Comparison of ENCODE assay signal across 26 mouse cellular contexts in the genomic region with DNA sequence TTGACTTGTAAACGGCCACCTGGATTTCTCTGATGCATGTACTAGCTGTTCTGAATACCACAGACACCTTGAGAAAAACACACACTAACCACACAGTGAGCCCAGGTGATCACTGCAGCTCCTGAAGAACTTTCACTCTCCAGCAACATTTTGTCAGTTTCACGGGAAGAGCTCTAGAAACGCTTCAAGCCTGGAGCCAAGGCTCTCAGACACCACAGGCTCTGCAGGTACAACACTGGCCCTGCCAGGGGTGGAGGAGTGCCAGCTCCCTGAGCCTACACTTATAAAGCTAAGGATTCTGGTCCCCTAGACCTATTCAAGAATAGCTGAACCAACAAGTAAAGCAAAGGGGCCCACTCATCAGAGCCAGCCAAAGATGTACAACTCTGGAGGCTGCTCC. TPM values are rescaled to one million over a fixed set of nuclear protein-coding genes. Genes with fewer than 3 reads are reported as not detected.
DNase-seq lines count a peak whose midpoint lies in the region; ATAC-seq and TF ChIP-seq lines count a peak whose summit lies in the region.
"Had no signal": no experiment of that assay in that cellular context is flagged by ENCODE, and none has a peak within 500 bp of the region (broad histone marks: within the 10 kb centered on the region; RNA-seq: fewer than 3 reads in every experiment).

No protein-coding gene starts in this region.

- H3K4me2 ChIP-seq in heart, postnatal 0 days (ENCODE audit: low read depth, low read length), result no peak overlapping the region
- H3K4me2 ChIP-seq in heart, embryonic 11.5 days, result no peak overlapping the region
- H3K4me2 ChIP-seq in neural tube, embryonic 15.5 days, result no peak overlapping the region
- H3K4me2 ChIP-seq in intestine, postnatal 0 days (replicated peaks; ENCODE audit: low read depth), result no peak overlapping the region
- H3K4me2 ChIP-seq: heart, embryonic 15.5 days; liver, embryonic 12.5 days; neural tube, embryonic 13.5 days had no signal

- TF ChIP-seq EP300 in heart, postnatal 0 days (IDR thresholded peaks at IDR 0.05; ENCODE audit: low read depth), result no peak

- H3K9ac ChIP-seq in heart, postnatal 0 days (replicated peaks; ENCODE audit: low read depth, low read length), result no peak overlapping the region
- H3K9ac ChIP-seq in heart, embryonic 11.5 days (ENCODE audit: low read depth, low read length), result no peak overlapping the region
- no peak overlapping the region for H3K9ac ChIP-seq in neural tube, embryonic 15.5 days (replicated peaks)
- no peak overlapping the region for H3K9ac ChIP-seq in intestine, postnatal 0 days (ENCODE audit: low read depth, low read length)
- H3K9ac ChIP-seq: heart, embryonic 15.5 days; liver, embryonic 12.5 days; neural tube, embryonic 13.5 days had no signal

- TF ChIP-seq CTCF in heart, postnatal 0 days (IDR thresholded peaks at IDR 0.05; ENCODE audit: low read depth), result no peak
- no peak for TF ChIP-seq CTCF in intestine, postnatal 0 days (IDR thresholded peaks at IDR 0.05; ENCODE audit: low read depth)

- H3K27me3 ChIP-seq in heart, postnatal 0 days (ENCODE audit: control insufficient read depth, insufficient read depth, low read length), result no peaks in the 10 kb centered on the region
- H3K27me3 ChIP-seq in heart, embryonic 11.5 days (ENCODE audit: control insufficient read depth, insufficient read depth, low read length), result no peaks in the 10 kb centered on the region
- no peaks in the 10 kb centered on the region for H3K27me3 ChIP-seq in neural tube, embryonic 15.5 days (replicated peaks)
- H3K27me3 ChIP-seq in intestine, postnatal 0 days (replicated peaks; ENCODE audit: control insufficient read depth, insufficient read depth, low read length), result no peaks in the 10 kb centered on the region
- H3K27me3 ChIP-seq: heart, embryonic 15.5 days; liver, embryonic 12.5 days; megakaryocyte, embryonic 14.5 days; neural tube, embryonic 13.5 days had no signal

- DNase-seq in heart, postnatal 0 days (ENCODE audit: low spot score), result no peak
- peak; percentile 37 to 47 for DNase-seq in cerebellum, postnatal 36 days
- DNase-seq in thymus, postnatal 10 days (ENCODE audit: low spot score in 2 of 2), result peak; percentile 58 to 63
- DNase-seq in frontal cortex, adult 2 months (ENCODE audit: extremely low spot score in 1 of 2, low spot score in 1 of 2), result no peak
- DNase-seq: adrenal gland, adult 2 months; kidney, adult 18-20 months; left cerebral cortex, postnatal 4 days; lung, adult 2 months; midbrain, embryonic 14.5 days; right cerebral cortex, postnatal 25 days had no signal

- no peak for ATAC-seq in heart, postnatal 0 days (ENCODE audit: insufficient read depth, low read depth)
- no peak for ATAC-seq in heart, embryonic 11.5 days (replicated peaks; ENCODE audit: insufficient number of reproducible peaks, low FRiP score, low TSS enrichment)
- ATAC-seq in neural tube, embryonic 15.5 days (ENCODE audit: low FRiP score), result no peak
- no peak for ATAC-seq in intestine, postnatal 0 days
- ATAC-seq: hindbrain, postnatal 0 days; liver, embryonic 12.5 days had no signal

- no peak overlapping the region for H3K4me3 ChIP-seq in heart, postnatal 0 days (ENCODE audit: low read depth, low read length)
- H3K4me3 ChIP-seq in heart, embryonic 11.5 days (ENCODE audit: low read depth, low read length), result no peak overlapping the region
- H3K4me3 ChIP-seq in neural tube, embryonic 15.5 days (replicated peaks), result no peak overlapping the region
- no peak overlapping the region for H3K4me3 ChIP-seq in intestine, postnatal 0 days (ENCODE audit: low read depth, low read length)
- H3K4me3 ChIP-seq: forebrain, embryonic 10.5 days; heart, embryonic 15.5 days; hindbrain, embryonic 10.5 days; layer of hippocampus, adult 2 months; liver, embryonic 12.5 days; megakaryocyte, embryonic 14.5 days; neural tube, embryonic 13.5 days had no signal

- peak overlapping the region; percentile 15; the same call in 1 of the 2 replicates for H3K27ac ChIP-seq in heart, postnatal 0 days (ENCODE audit: low read depth)
- H3K27ac ChIP-seq in heart, embryonic 11.5 days (ENCODE audit: low read depth, low read length), result no peak overlapping the region
- H3K27ac ChIP-seq in neural tube, embryonic 15.5 days (replicated peaks), result no peak overlapping the region
- no peak overlapping the region for H3K27ac ChIP-seq in intestine, postnatal 0 days (ENCODE audit: low read depth, low read length)
- H3K27ac ChIP-seq: forebrain, embryonic 10.5 days; heart, embryonic 15.5 days; hindbrain, embryonic 10.5 days; hindbrain, postnatal 0 days; kidney, postnatal 0 days; layer of hippocampus, adult 2 months; liver, embryonic 12.5 days; neural tube, embryonic 13.5 days had no signal

- no peaks in the 10 kb centered on the region for H3K4me1 ChIP-seq in heart, postnatal 0 days (ENCODE audit: control insufficient read depth, insufficient read depth)
- no peaks in the 10 kb centered on the region for H3K4me1 ChIP-seq in heart, embryonic 11.5 days (ENCODE audit: control insufficient read depth, insufficient read depth, low read length)
- no peaks in the 10 kb centered on the region for H3K4me1 ChIP-seq in neural tube, embryonic 15.5 days
- H3K4me1 ChIP-seq in intestine, postnatal 0 days (replicated peaks; ENCODE audit: control insufficient read depth, insufficient read depth, low read length), result no peaks in the 10 kb centered on the region
- H3K4me1 ChIP-seq: heart, embryonic 15.5 days; hindbrain, embryonic 10.5 days; neural tube, embryonic 13.5 days had no signal

- 79% methylated on average over 3 of the region's 3 CpGs for WGBS in heart, postnatal 0 days
- 77% methylated on average over 3 of the region's 3 CpGs for WGBS in heart, embryonic 11.5 days (ENCODE audit: insufficient replicate concordance)
- 93% methylated on average over 3 of the region's 3 CpGs for WGBS in neural tube, embryonic 15.5 days
- 89% methylated on average over 3 of the region's 3 CpGs for WGBS in intestine, postnatal 0 days

- no peaks in the 10 kb centered on the region for H3K9me3 ChIP-seq in heart, postnatal 0 days (replicated peaks; ENCODE audit: control insufficient read depth, low read length)
- H3K9me3 ChIP-seq in heart, embryonic 11.5 days (replicated peaks; ENCODE audit: control insufficient read depth, low read length), result no peaks in the 10 kb centered on the region
- no peaks in the 10 kb centered on the region for H3K9me3 ChIP-seq in neural tube, embryonic 15.5 days (replicated peaks)
- no peaks in the 10 kb centered on the region for H3K9me3 ChIP-seq in intestine, postnatal 0 days (ENCODE audit: control insufficient read depth)
- H3K9me3 ChIP-seq: forebrain, embryonic 10.5 days; heart, embryonic 15.5 days; hindbrain, embryonic 10.5 days; liver, embryonic 12.5 days; megakaryocyte, embryonic 14.5 days; neural tube, embryonic 13.5 days had no signal

- no peaks in the 10 kb centered on the region for H3K36me3 ChIP-seq in heart, postnatal 0 days (replicated peaks; ENCODE audit: control insufficient read depth, insufficient read depth, low read length)
- H3K36me3 ChIP-seq in heart, embryonic 11.5 days (ENCODE audit: control insufficient read depth, insufficient read depth, low read length), result no peaks in the 10 kb centered on the region
- H3K36me3 ChIP-seq in neural tube, embryonic 15.5 days, result no peaks in the 10 kb centered on the region
- no peaks in the 10 kb centered on the region for H3K36me3 ChIP-seq in intestine, postnatal 0 days (ENCODE audit: control insufficient read depth, insufficient read depth)
- H3K36me3 ChIP-seq: forebrain, embryonic 10.5 days; heart, embryonic 15.5 days; hindbrain, embryonic 10.5 days; liver, embryonic 12.5 days; neural tube, embryonic 13.5 days had no signal

RNA-seq across cellular contexts. Expression of gene Rag2, which starts 43.1 kb away (rescaled TPM):
- 0.08 TPM in 1 of 2 replicates, not detected in the other for total RNA-seq in heart, postnatal 0 days (2014; rRNA removed; ENCODE audit: low replicate concordance)
- not detected in 2 replicates for polyA plus RNA-seq in heart, postnatal 0 days (2015; fragmentation: Nextera tagmentation; extraction: Ambion mirVana)
- polyA plus RNA-seq in heart, embryonic 11.5 days (2014; fragmentation: Nextera tagmentation; extraction: Ambion mirVana), result not detected in 2 replicates
- polyA plus RNA-seq in neural tube, embryonic 15.5 days (2015; fragmentation: Nextera tagmentation; extraction: Ambion mirVana), result 13.1 TPM in 1 of 2 replicates, not detected in the other
- polyA plus RNA-seq in frontal cortex, adult 2 months (2012; rRNA removed), result not detected in 2 replicates
- not detected in 2 replicates for polyA plus RNA-seq in intestine, postnatal 0 days (2015; fragmentation: Nextera tagmentation; extraction: Ambion mirVana)
- total RNA-seq: adrenal gland, adult 2 months; gastrocnemius, adult 8-10 months; hindbrain, postnatal 0 days; layer of hippocampus, adult 2 months; left cerebral cortex, postnatal 4 days had no signal
- polyA plus RNA-seq: adrenal gland, adult 2 months; C2C12; forebrain, embryonic 10.5 days; hindbrain, embryonic 10.5 days; hindbrain, postnatal 0 days; kidney, postnatal 0 days; lung, adult 2 months; midbrain, embryonic 14.5 days; spleen, adult 2 months; stomach, embryonic 14.5 days had no signal

Comparison
In these comparisons a context has a peak if more than half of its experiments do, and no peak if none do; other contexts are left out.
1. DNase-seq: peak in cerebellum, postnatal 36 days (2 of 2) and thymus, postnatal 10 days (2 of 2); none in heart, postnatal 0 days (single experiment) and frontal cortex, adult 2 months (0 of 2).